Mouse (Mus musculus): ENCODE data around the gene Msantd2. TPM values are rescaled to one million over a fixed set of nuclear protein-coding genes. Genes with fewer than 3 reads are reported as not detected.
A peak's percentile ranks its signal among the peaks of the same experiment; 100 is the strongest.

Gene Msantd2
- polyA plus RNA-seq, 1 experiment from 2014 or later, result 30.1 TPM

DNA sequence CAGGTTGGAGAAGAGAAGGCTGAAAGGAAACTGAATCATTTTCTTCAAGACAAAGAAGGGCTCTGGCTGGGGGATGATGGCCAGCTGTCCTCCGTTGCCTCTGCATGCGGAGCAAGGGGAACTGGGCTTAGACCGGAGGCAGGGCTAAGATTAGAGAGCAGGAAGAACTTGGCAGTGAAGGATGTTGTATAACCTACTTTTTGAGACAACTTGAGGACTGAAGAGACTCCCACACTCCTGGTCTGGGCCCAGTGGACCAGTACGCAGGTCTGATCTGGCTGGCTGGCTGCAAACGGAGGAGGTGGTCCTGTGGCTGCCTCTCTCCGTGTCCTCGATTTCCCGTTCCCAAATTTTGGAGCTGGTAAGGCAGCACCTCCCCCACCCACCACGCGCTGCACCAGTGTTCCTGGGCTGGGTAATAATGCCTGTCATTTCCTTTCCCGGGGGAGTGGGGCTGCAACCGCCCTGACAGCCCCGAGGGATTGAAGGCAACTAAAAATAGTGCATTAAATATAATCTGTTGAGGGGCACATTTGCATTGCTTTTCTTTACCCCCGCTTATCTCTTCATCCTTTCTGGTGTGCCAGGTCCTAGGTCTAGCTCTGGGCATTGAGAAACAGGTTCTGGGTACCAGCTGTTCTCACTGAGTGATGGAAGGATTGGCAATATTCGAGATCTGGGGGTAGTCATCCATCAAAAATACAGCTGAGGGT, 78.9 kb downstream of the Msantd2 start:
- H3K27me3 ChIP-seq, result peaks cover 14% of the 10 kb centered on the region; the same call in 1 of the 2 replicates
- H3K4me1 ChIP-seq, result peaks cover 16% of the 10 kb centered on the region
- 19% methylated on average over 15 of the region's 15 CpGs for WGBS
- no peak overlapping the region for H3K4me3 ChIP-seq
- no peak overlapping the region for H3K9ac ChIP-seq
- H3K27ac ChIP-seq, result no peak overlapping the region
- ATAC-seq (ENCODE audit: low FRiP score, low read depth), result no peak
- H3K36me3 ChIP-seq, result no peaks in the 10 kb centered on the region
- H3K9me3 ChIP-seq, result no peaks in the 10 kb centered on the region
- peak overlapping the region; percentile 46 for H3K4me2 ChIP-seq (replicated peaks)

GRCm38 (mm10) chr9:37568605-37569214, 79.6 kb downstream of the Msantd2 start:
- H3K4me3 ChIP-seq, result no peak overlapping the region
- no peak overlapping the region for H3K27ac ChIP-seq
- H3K4me1 ChIP-seq, result peaks cover 16% of the 10 kb centered on the region
- H3K36me3 ChIP-seq, result no peaks in the 10 kb centered on the region
- no peak for ATAC-seq (ENCODE audit: low FRiP score, low read depth)
- H3K4me2 ChIP-seq (replicated peaks), result no peak overlapping the region
- peaks cover 14% of the 10 kb centered on the region; the same call in 1 of the 2 replicates for H3K27me3 ChIP-seq
- no peaks in the 10 kb centered on the region for H3K9me3 ChIP-seq
- 46% methylated on average over 4 of the region's 4 CpGs for WGBS
- H3K9ac ChIP-seq, result no peak overlapping the region

- no peaks in the 10 kb centered on the region for H3K36me3 ChIP-seq
- no peak overlapping the region for H3K9ac ChIP-seq
- H3K27ac ChIP-seq, result no peak overlapping the region
- ATAC-seq (ENCODE audit: low FRiP score, low read depth), result no peak
- H3K4me3 ChIP-seq, result no peak overlapping the region
- no peak overlapping the region for H3K4me2 ChIP-seq (replicated peaks)
- peaks cover 14% of the 10 kb centered on the region; the same call in 1 of the 2 replicates for H3K27me3 ChIP-seq
- WGBS, result 80% methylated on average over 2 of the region's 2 CpGs
- peaks cover 16% of the 10 kb centered on the region for H3K4me1 ChIP-seq
- no peaks in the 10 kb centered on the region for H3K9me3 ChIP-seq
These were observed 80.2 kb downstream of the Msantd2 start for GRCm38 (mm10) chr9:37569231-37569835.

DNA sequence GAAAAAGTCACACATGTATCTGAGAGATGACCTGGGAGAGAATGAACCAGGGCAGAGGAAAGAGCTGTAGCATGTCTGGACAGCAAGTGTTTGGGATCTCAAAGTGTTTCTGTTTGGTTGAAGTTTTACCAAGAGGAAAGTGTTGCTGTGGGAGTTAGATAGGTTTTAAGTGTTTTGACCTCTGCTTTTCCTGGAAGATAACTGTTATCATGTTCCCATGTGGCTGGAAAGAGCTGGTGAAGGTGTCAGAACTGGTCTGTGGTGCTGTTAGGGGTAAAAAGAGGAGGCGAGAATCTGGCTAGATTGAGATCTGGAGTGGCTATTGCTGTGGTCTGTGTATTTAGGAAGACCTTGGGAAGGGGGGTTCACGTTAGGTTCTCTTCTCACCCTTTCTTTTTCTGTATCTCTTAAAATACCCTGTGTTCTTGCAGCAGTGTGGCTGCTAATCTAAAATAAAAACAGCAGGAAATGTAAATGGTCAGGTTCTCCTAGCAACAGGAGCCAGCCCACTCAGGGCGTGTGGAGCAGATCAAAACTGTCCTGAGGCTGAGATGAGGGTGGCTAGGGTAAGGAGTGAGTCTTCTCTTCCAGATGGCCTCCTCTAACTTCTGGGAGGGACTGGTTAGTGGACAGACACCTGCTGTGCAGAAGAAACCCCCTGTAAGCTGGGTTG, 83.2 kb downstream of the Msantd2 start:
- peaks cover 14% of the 10 kb centered on the region; the same call in 1 of the 2 replicates for H3K27me3 ChIP-seq
- H3K36me3 ChIP-seq, result no peaks in the 10 kb centered on the region
- H3K4me1 ChIP-seq, result peaks cover 19% of the 10 kb centered on the region
- no peak overlapping the region for H3K4me2 ChIP-seq (replicated peaks)
- WGBS, result 60% methylated on average over 3 of the region's 3 CpGs
- H3K9me3 ChIP-seq, result no peaks in the 10 kb centered on the region
- no peak overlapping the region for H3K4me3 ChIP-seq
- no peak overlapping the region for H3K9ac ChIP-seq
- no peak overlapping the region for H3K27ac ChIP-seq
- no peak for ATAC-seq (ENCODE audit: low FRiP score, low read depth)

Other genes starting within 250 kb of the Msantd2 start
- gene Slc37a2, start 233.6 kb upstream of the Msantd2 start, polyA plus RNA-seq (2015; fragmentation: Nextera tagmentation; extraction: Ambion mirVana), result 2.0 and 2.6 TPM in 2 replicates
- gene Ccdc15, start 140.9 kb upstream of the Msantd2 start, polyA plus RNA-seq (2015; fragmentation: Nextera tagmentation; extraction: Ambion mirVana), result 8.0 and 9.1 TPM in 2 replicates
- 0.11 TPM in 1 of 2 replicates, not detected in the other for gene Hepacam, start 122.0 kb upstream of the Msantd2 start, polyA plus RNA-seq (2015; fragmentation: Nextera tagmentation; extraction: Ambion mirVana)
- 10.3 and 11.9 TPM in 2 replicates for gene Robo4, start 87.4 kb upstream of the Msantd2 start, polyA plus RNA-seq (2015; fragmentation: Nextera tagmentation; extraction: Ambion mirVana)
- gene Robo3, start 56.1 kb upstream of the Msantd2 start, polyA plus RNA-seq (2015; fragmentation: Nextera tagmentation; extraction: Ambion mirVana), result 0.05 and 0.10 TPM in 2 replicates
- gene Esam, start 38.8 kb downstream of the Msantd2 start, polyA plus RNA-seq (2015; fragmentation: Nextera tagmentation; extraction: Ambion mirVana), result 39.3 and 39.5 TPM in 2 replicates
- 0.57 and 1.1 TPM in 2 replicates for gene Vsig2, start 49.9 kb downstream of the Msantd2 start, polyA plus RNA-seq (2015; fragmentation: Nextera tagmentation; extraction: Ambion mirVana)
- 7.9 and 8.6 TPM in 2 replicates for gene Nrgn, start 63.6 kb downstream of the Msantd2 start, polyA plus RNA-seq (2015; fragmentation: Nextera tagmentation; extraction: Ambion mirVana)
- 6.7 and 7.8 TPM in 2 replicates for gene Siae, start 66.4 kb downstream of the Msantd2 start, polyA plus RNA-seq (2015; fragmentation: Nextera tagmentation; extraction: Ambion mirVana)
- gene Spa17, start 124.4 kb downstream of the Msantd2 start, polyA plus RNA-seq (2015; fragmentation: Nextera tagmentation; extraction: Ambion mirVana), result 5.1 and 6.0 TPM in 2 replicates
- gene Tbrg1, start 168.0 kb downstream of the Msantd2 start, polyA plus RNA-seq (2015; fragmentation: Nextera tagmentation; extraction: Ambion mirVana), result 186 and 190 TPM in 2 replicates
- gene Panx3, start 179.9 kb downstream of the Msantd2 start, polyA plus RNA-seq (2015; fragmentation: Nextera tagmentation; extraction: Ambion mirVana), result 9.0 and 17.4 TPM in 2 replicates
- not detected in 2 replicates for gene Olfr160, start 226.9 kb downstream of the Msantd2 start, polyA plus RNA-seq (2015; fragmentation: Nextera tagmentation; extraction: Ambion mirVana)